Mouse (Mus musculus) ES-E14 (cell line): ENCODE measurements around the gene Mdm2.

Source experiments
- CHD2 ChIP-seq: IDR thresholded peaks from 2 replicates; pipeline ENCODE4 v1.6.1; 2014; ENCODE audit warnings: mild to moderate bottlenecking, low read depth, low read length, inconsistent platforms
- HCFC1 ChIP-seq: IDR thresholded peaks from 2 replicates; pipeline ENCODE4 v1.6.1; 2012; ENCODE audit warnings: low read length, inconsistent platforms, borderline replicate concordance; ENCODE audit not compliant: insufficient read depth
- MAFK ChIP-seq: IDR thresholded peaks from 2 replicates; pipeline ENCODE4 v1.6.1; 2014; ENCODE audit warnings: mild to moderate bottlenecking, low read depth, low read length, inconsistent platforms; ENCODE audit not compliant: insufficient read depth
- ZC3H11A ChIP-seq: IDR thresholded peaks from 2 replicates; pipeline ENCODE4 v1.6.1; 2012; ENCODE audit warnings: low read depth, mild to moderate bottlenecking, inconsistent platforms, low read length, borderline replicate concordance

- TF ChIP-seq CHD2, result no peak
- TF ChIP-seq MAFK, result no peak
- TF ChIP-seq HCFC1, result no peak
- no peak for TF ChIP-seq ZC3H11A
Measured at GRCm38 (mm10) chr10:117652930-117653778, 57.4 kb downstream of the Mdm2 start.
